Mouse (Mus musculus) heart, postnatal 0 days (tissue): ENCODE measurements at regions not wholly inside any gene's neighbourhood (a gene's known extent, or its start where the extent isn't known, plus 50 kb on each side); places are given as distances from the start of the nearest gene placed in this dataset.

Source experiments
- CTCF ChIP-seq: IDR thresholded peaks from 2 replicates; pipeline ENCODE4 v1.5.1; 2016; ENCODE audit warnings: antibody characterized with exemption, control low read depth, low read depth
- EP300 ChIP-seq: IDR thresholded peaks from 2 replicates; pipeline ENCODE4 v1.6.1; 2016; ENCODE audit warnings: antibody characterized with exemption, low read depth

- TF ChIP-seq CTCF (no peak), EP300 (no peak)
Observed at GRCm38 (mm10) chr15:50996296-50996695, 2888.4 kb upstream of the Gm7489 start.
